Mouse (Mus musculus) olfactory bulb, adult 2 months (tissue): ENCODE data around the gene Rnf11.

ENCODE experiments used
- CTCF ChIP-seq: fragments of 200-500 bp; IDR thresholded peaks from 2 replicates; pipeline ENCODE4 v1.5.1; 2012; ENCODE audit warnings: low read depth, mild to moderate bottlenecking, low read length, moderate library complexity; ENCODE audit not compliant: insufficient read depth
- POLR2A ChIP-seq: fragments of 200-500 bp; IDR thresholded peaks from 2 replicates; pipeline ENCODE4 v1.6.1; 2012; ENCODE audit warnings: mild to moderate bottlenecking, low read depth, low read length, moderate library complexity; ENCODE audit not compliant: insufficient read depth

DNA sequence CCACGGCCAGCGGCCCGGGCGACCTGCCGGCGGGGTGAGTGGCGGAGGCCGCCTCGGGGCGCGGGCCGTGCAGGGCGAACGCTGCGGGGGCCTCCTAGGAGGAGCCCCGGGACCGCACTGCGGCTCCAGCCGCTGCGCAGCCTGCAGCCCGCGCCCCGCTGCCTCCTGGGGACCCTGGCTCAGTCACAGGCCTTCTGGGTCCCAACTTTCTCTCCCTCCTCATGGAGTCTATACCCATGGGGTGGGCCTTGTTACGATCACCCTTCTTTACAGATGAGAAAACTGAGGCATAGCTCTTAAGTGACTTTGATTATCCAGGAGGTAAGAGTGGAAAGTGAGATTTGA lies 77.4 kb downstream of the Rnf11 start:
- TF ChIP-seq POLR2A (no peak), CTCF (no peak)
